Mouse (Mus musculus): Measurements from ENCODE around the gene Tram2.
A peak's percentile ranks its signal among the peaks of the same experiment; 100 is the strongest.

Tram2 gene

DNA sequence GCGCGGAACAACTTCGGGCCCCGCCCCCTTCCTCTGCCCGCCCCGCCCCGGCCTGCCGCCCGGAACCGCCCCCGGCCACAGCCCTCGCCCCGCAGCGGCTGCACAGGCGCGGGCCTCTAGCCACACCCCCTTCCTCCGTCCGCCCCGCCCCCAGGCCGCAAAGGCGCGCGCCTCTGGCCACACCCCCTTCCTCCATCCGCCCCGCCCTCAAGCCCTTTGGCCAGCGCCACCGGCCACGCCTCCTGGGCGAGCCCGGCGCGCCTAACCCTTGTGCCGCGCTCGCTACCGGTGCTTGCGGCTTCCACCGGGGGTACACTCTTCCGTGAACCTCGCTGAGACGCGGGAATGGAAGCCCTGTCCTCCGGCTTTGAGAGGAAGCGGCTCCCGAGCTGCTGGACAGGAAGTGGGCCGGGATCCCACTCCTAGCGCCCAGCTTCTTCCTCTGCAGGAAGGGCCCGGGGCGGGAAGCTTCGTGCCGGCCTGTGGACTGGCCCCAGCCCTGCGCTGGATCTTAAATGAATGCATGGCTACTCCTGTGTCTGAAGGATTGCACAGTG, at the start of gene Tram2:
Gene Tram2 (minus strand): TSS at position 13 of the 557 bp plus-strand sequence.
- DNase-seq (ENCODE audit: low spot score): peak; percentile 98

DNA sequence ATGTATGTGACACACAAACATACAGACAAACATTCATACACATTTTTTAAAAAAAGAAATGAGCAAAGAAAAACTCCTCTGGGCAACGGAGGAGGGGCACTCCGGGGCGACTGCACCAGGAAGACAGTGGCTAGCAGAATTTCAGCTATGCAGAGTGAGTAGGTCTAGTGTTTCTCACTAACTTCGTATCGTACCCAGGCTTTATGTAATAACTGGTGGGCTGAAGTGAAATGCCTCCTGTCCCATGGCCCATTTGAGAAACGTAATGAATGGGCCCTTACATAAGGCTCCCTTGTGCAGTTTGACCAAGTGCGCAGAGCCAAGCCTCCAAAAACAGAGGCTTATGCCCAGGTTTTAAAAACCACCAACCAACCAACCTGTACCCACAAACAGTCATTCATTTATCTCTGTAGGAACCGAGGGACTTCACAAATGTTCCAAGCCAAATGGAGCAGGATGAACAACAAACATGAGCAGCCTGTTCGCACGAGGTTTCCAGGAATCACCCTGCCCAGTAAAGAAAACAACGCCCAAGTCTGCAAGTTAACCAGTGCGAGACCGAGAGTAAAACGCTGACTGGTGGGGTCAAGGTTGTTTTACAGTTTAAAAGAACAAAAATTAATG, 45.8 kb upstream of the Tram2 start:
- DNase-seq (ENCODE audit: low spot score): no peak

DNA sequence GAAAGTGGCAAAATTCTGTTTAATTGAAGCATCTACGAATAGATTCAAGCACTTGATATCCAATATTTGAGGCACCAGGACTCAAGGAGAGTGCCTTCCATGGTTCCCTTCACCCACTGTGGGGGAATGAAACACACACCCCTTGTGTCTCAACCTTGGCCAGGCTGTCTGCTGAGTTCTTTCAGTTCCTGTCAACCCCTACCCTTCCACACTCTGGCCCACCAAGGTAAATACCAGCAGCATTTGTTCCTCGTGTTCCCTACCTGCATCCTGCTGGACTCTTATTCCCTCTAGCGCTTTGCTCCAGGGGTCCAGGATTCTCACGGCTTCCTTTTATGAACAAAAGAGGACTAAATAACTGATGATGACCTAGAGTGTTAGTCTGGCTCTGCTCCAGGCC, 24.8 kb upstream of the Tram2 start:
- DNase-seq (ENCODE audit: low spot score): no peak

DNA sequence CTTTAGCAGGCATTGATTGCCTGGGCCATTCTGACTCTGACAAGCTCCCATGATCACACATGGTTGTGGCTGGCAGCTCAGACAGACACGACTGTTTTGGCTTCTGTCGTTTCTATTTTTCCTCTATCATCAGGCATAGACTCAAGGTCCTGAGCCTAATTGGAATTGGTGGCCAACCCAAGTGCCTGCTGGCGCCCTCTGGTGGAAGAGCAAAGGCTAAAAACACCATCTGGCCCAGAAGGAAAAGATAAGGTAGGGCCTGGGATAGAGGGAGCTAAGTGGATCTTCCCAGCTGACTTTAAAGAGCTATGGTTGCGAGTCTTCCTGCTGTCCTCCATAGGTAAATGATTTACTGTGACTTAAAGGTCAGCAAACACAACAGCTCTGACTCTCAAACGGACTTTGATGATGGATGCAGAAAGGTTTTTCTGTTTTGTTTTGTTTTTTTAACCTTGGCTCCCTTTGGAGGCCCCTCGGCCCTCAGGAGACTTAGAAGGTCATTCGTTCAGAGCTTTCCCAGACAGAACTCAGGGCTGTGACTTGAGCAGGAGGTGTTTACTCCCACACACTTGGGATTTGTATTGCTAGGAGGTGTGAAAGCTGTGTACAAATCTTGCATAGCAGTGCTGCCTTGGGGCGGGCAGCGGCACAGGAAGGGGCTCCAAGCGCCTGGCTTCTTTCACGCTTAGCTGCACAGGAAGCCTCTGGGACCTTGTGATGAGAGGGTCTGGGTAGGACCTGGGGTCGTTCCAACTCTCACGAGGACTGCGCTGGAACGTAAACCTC, 22.4 kb upstream of the Tram2 start:
- DNase-seq (ENCODE audit: low spot score): peak; percentile 83

DNA sequence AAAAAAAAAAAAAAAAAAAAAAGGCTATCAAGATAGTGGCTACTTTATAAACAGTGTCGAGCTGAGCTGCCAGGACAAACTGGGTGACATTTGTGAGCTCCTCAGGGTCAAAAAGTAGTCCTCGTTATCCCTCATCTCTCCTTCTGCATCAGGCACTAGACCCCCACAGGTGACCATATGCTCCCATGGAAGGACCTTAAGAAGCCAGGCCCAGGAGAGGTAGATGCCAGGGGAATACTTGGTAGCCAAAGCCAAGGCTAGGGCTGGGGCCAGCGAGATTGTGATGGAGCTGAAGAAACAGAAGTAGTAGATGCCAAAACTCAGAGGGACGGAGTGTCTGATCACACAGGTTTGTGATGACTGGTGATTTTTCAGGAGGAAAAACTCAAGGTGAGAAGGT, 21.7 kb upstream of the Tram2 start:
- no peak for DNase-seq (ENCODE audit: low spot score)

DNA sequence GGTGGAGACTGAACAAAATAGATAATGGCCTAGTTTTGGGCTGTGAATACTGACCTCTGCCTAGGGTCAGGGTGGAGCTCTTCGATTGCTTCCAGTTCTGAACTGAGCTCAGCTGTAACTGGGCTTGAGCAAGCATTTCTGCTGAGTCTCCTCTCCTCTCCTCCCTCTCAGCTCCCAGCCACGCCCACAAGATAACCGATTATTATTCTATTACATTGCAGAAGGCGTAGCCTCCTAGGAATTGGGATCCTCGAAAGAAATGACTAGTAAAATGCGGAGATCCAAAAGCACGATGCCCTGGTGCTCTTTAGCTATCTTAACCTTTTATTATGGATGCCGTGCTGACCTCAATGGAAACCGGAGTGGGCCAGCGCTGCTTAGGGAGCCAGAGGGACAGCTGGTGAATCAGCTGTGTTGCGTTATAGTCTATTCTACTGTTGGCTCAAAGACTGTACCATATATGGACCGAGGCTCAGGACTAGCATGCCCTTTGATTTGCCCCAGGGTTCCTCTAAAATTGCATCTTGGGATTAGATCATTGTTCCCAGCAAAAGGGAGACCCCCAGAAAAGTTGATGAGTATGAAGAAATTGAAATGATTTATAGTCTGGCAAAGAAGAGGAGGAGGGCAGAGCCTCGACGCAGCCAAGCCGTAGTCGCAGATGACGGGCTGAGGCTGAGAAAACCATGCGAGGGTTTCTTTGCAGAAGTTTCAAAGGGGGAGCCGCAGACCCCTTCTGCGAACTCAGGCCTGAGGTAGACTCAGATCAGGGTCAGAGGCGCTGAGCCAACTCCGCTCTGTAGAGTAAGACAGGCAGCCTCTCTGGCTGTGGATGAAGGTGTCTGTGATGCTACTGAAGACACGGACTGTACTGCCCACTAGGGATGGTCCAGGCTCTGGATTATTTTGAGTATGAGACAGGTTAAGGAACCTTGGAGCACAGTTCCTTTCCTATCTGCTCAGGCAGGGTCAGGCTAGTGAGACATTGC, 18.3 kb upstream of the Tram2 start:
- DNase-seq (ENCODE audit: low spot score): no peak

DNA sequence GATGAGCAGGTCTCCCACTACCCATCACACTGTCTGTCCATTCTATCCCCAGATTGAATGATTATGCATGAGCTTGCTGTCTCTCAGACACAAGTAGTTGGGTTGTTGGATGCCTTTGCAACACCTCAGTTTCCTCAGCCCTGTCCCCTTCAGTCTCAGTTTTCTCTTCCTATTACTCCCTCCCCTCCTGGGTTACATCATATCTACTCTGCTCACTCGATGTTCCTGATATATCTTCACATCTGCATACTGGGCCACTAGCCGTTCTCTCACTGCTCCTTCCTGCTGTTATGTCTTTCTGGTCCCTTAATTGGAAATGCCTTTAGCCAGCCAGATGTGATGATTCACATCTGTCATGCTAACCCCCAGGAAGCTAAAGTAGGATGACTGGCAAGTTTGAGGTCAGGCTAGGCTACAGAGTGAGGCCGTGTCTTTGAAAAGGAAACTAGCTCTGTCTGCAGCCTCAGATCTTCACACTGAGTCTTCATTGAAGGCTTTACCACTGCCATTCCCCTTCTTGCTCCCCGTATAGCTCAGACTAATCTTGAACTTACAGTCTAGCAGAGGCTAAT, 15.7 kb upstream of the Tram2 start:
- DNase-seq (ENCODE audit: low spot score): no peak

DNA sequence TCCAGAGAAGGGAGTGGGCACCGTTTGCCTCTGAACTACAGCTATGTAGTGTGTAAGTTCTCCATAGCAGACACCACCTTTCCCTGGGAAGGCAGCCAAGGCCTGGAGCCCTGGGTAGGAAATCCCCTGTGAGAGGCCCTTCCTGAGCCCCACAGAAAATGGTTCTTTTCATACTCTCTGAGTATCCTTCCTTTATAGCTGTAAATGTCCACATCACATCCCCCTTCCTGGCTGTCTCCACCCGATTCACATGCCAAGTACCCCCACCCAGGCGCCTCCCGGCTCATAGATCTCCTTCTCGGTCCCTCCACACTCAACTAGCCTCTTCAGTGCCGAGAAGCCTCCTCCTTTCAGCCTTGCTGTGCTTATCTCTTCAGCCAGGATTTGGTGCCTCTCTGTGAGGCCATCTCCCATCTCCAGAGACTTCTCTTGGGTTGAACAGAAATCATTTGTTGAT, 10.7 kb upstream of the Tram2 start:
- DNase-seq (ENCODE audit: low spot score): no peak

DNA sequence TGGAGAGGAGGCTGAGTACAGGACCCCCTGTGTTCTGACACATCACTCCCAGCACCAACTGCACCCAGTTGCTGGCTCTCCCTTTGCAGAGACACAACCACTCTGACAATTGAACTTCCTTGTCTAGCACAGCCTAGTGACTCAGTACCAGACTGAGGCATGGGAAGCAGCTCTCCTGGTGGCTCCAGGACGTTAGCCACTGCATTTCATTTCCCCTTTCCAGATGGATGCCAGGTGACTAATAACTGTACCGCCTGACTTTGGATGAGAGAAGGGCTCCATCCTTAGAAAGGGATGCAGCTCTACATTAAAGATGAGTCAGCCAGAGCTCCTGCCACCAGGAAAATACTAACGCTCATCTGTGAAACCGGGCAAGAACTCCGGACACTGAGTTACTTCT, 7.3 kb upstream of the Tram2 start:
- no peak for DNase-seq (ENCODE audit: low spot score)

DNA sequence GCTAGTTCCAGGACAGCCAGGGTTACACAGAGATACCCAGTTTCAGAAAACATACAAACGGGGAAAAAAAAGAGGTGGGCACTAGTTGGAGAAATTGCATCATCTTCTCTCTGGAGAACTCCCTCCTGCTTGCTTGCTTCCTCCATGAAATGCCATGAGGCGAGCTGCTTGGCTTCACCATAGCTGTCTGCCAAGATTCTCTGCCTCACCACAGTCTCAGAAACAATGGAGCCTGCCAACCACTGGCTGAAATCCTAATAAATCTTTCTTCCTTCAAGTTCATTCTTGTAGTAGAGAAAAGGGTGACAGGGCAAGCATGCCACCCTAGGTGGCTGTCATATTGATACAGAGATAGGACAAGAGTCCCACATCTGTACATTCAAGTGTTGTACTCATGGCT, 5.6 kb upstream of the Tram2 start:
- DNase-seq (ENCODE audit: low spot score): no peak

DNA sequence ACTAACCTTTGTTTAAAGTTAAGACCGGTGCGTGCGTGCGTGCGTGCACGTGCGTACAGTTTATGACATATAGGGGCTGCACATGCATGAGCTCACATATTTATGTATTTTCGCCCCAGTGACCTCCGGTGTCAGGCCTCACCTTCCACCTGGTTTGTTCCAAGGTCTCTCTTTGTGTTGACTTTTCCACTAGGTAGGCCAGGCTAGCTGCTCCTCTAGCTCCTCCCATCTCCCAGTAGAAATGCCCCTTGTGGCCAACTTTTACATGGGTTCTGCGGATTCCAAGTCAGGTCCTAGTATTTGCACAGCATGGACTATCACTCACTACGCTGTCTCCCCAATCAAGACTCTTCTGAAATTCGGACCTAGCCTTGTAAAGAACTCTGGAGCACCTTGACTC, 1.3 kb upstream of the Tram2 start:
- DNase-seq (ENCODE audit: low spot score): no peak

DNA sequence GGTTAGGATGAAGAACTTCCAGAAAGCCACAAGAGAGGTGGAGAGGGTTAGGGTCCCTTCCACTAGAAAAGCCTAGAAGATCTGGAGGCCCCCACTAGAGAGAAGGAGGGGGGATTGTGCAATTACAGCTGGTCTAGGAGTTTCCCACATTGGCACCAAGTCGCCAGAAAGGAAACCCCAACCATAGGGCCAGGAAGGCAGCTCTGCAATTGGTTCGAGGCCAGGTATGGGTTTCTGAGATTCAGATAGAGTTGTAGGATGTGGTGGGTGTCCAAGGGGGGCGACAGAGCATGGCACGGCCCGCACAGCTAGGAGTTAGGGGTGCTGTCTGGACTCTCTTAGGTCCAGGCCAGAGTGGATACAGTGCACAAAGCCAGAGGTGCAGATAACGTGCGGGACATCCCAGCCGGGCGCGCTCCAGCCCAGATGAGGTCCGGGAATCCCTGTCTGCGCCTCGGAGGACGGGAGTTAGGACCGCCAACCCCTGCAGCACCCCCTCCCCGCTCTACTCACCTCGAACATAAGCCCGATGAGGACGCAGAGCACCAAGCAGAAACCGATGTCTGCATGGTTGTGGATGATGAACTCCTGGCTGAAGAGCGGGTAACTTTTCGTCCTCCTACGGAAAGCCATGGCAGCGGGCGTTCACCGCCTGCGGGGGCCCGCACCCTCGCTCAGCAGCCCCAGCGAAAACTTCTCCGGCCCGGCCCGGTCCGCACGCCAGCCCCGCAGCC, 381 bp downstream of the Tram2 start:
- DNase-seq (ENCODE audit: low spot score): no peak

DNA sequence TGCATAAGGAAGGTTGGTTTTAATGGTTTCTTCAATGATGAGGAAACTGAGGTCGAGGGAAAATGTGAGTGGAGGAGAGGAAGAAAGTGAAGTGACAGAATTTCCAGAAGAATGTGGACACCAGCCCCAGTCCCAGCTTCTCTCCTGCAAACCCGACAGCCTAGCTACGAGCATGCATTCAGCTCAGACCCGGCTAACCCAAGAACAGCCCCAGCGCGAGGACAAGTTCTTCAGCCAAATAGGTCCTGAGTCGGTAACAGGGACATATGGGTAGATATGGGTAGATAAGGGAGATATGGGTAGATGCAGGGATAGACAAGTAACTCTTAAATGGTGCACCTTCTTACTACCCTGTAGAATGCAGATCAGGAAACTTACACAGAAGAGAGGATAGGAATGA, 1.4 kb downstream of the Tram2 start:
- DNase-seq (ENCODE audit: low spot score): no peak

DNA sequence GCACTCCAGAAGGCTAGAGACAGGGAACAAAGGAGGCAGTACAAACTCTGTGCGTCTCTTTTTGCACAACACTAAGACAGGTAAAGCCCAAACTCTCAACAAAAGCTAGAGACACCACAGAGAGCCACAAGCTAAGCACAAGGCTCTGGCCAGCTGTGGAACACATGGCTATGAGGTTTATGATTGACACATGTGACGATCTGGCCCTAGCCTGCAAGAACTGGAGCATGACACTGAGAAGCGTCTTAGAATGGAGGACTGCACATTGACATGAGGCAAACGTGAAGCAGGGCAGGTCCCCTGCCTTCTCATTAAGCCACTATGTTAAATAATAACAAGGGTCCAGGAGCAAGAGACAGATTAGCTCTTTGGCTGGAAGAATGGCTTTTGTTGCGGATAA, 1.8 kb downstream of the Tram2 start:
- no peak for DNase-seq (ENCODE audit: low spot score)

DNA sequence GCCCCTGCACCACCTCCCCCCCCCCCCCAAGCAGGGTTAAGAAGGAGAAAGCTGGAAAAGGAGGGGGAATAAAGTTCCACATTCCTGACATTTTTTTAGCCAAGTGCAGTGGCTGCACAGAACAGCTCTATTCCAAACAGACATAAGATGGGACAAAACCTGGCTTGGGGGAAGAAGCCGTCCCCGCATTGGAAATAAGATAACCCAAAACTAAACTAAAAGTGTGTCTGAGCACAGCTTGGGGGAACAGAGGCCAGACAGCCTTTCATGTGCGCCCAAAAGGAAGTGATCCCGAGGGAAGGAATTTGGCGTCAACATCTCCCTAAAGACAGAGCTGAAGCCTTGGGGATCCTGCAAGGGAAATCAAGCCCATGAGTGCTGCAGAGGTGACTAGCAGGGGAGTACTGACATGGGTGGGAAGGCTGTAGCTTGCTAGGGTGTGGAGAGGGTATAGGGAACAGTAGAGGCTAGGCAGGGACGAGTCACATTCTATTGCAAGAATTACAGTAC, 3.0 kb downstream of the Tram2 start:
- DNase-seq (ENCODE audit: low spot score): no peak

DNA sequence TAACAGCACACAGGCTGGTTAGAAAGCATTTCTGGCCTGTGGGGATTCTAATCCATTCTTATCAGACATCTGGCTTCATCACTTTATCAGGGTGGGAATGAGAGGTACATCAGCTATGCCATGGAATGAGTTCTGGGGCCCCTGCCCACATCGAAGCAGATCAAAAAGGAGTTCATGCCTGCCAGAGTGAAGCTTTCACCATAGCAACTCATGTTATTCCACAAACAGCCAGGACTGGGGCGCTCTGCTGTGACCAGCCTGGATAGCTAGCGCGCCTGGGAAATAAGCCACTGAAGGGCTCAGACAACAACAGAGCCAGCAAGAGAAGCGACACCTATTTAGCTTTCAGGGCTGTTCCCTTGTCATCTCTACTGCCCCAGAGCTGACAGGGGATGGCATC, 4.8 kb downstream of the Tram2 start:
- DNase-seq (ENCODE audit: low spot score): no peak

DNA sequence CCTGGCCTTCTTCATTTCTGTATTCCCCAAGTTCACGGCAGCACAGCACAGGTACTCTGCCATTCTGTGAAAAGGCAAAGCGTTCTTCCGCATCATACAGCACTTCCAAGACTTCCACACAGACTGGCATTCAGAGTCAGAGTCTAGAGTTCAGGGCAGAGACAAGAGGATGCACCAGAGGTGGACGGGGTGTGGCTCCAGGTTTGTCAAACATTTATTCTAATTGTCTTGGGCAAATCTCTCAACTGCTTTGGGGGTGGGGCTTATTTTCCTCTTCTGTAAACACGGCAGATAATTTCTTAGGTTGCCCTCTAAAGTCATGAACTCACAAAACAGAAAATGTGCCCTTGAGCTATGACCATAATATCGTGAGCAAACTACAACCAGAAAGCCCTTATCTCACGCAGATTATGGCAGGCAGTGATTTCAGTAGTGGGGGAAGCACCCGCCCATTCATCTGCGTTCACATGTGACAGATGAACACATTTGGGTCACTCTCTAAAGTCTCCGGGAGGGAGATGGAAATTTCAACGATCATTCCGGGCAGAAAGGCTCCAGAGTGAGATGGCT, 6.1 kb downstream of the Tram2 start:
- DNase-seq (ENCODE audit: low spot score): no peak

DNA sequence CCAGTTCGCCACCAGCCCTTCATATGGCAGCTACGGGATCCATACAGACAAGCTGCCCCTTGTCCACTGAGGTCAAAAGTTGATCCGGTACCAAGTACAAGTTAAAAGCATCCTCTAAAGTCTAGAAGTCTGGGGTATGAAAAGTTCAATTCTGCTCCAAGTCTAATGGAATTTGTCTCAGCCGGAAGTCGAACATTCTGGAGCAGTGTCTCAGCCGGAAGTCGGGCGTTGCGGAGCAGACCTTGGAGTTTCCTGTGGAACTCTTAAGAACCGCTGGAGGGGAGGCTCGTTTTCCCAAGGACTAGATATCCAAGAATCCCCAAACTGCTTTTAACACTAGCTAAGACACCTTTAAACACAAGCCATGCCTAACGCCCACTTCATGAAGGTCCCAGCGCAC, 8.4 kb downstream of the Tram2 start:
- DNase-seq (ENCODE audit: low spot score): no peak

DNA sequence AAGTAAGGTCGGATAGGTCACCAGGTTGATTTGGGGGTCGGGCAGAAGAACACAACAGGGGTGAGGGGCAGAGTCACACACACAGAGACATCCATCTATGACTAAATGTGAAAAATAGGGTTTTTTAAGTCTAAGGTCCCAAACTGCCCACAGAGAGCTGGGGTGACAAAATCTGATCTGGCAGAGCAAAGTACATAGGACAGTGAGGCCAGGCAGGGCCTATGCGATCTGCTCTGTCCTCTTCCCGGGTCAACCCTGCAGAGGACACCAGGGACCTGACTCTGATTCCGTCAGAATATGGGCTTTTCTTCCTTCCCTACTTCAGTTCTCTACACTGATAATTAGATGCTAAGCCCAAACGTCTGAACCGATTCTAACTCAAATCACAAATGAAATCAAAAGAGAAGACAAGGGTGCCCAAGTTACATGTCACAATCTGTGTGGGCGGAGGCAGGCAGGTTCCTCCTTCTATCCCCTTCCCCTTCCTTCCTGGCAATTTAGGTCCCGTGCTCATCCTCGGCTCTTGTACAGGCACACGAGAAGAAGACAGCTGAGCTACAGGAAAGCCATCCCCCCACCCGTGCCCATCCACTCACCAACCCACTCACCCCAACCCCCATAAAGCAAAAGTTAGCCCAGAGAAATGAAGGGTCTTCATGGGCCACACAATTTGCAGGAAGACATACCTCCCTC, 9.1 kb downstream of the Tram2 start:
- DNase-seq (ENCODE audit: low spot score): no peak

DNA sequence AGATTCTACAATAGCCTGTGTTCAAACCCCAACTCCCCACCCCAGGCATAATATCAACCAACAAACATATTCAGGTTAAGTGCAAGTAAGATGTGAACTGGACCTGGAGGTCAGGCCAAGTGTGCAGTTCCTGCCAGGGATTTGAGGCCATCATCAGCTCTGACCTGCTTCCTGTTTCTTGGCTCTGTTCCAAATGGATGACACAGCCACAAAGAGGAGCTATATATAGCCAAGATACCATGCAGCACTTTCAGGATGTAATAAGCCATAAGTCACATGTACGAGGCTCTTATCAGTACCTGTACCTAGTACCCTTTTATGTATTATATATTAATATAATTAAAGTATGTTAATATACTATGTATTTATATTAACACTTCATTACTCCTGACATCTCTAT, 10.5 kb downstream of the Tram2 start:
- no peak for DNase-seq (ENCODE audit: low spot score)

Data from ovary, postnatal 36 days (tissue).